Mouse (Mus musculus): Measurements from ENCODE around the gene Pdx1.

The Pdx1 gene

GRCm38 (mm10) chr5:147269926-147270672 lies at the start of gene Pdx1:
Gene Pdx1, plus strand, starts transcription at chr5:147269959.
- DNase-seq = no peak

DNA sequence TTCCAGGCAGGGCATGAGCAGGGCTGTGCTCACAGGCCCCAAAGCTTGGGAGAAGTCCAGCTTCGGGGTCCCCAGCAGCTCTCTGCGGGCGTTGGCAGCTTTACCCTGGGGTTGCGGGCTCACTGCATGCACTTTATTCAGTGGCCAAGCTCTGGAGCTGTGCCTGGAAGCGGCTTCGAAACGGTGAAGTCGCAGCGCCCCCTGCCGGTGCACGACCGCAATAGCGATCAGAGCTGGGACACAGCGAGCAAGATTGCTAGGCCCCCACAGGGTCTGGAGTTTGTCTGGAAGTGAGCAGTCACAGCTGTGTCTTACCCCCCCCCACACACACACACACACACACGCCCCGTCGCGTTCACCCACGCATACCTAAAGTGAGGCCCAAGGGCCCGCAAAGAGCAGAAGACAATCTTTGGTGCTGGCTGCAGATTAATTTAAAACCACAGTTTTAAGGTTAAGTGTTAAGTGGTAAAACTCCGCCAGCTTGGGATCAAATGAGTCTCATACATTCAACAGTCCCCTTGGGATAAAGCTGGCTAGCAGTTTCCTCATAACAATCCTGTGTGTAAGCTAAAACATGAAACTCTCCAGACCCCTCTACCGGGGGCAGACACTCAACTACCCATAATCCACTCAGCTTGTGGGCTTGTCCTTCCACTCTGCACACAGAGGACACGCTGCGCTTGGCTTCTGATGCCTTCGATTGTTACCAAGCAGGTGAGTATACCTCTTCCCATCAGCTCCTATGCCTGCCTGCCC lies 42.2 kb upstream of the Pdx1 start:
- peak; percentile 88 for DNase-seq

- DNase-seq = no peak
Measured at GRCm38 (mm10) chr5:147235406-147236309, 34.1 kb upstream of the Pdx1 start.

GRCm38 (mm10) chr5:147243908-147244307 lies 25.9 kb upstream of the Pdx1 start:
- DNase-seq = no peak

DNA sequence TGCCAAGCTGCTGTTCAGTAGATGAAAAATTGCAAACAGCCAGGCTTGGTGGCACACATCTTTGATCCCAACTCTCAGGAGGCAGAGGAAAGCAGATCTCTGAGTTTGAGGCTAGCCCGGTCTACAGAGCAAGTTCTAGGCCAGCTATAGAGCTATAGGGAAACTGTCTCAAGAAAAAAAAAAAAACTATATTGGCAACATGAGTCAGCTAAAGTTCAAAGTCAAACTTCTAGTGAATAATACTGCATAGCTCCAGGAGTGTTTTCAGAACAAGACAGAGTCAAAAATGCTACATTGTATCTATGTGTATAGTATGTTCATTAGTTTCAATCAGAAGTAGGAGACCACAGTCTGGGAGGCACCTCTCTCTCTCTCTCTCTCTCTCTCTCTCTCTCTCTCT lies 9.6 kb upstream of the Pdx1 start:
- DNase-seq = no peak

DNA sequence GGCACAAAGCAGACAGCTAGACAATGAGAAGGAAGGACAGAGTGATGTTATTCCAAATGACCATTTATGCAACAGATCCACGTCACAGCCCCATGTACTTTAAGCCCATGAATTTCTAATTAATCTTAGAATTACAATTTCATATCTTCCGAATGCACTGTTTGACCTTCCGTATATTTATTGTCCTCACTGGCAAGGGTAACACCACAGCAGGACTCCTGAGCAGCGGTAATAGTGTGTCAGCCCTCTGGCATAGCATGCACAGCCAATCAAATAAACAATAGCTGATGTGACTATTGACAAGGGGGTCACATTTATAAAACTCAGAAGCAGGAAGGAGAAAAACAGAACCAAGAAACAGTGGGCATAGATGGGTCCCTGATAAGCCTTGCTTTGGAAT lies 9.0 kb upstream of the Pdx1 start:
- DNase-seq = no peak

DNA sequence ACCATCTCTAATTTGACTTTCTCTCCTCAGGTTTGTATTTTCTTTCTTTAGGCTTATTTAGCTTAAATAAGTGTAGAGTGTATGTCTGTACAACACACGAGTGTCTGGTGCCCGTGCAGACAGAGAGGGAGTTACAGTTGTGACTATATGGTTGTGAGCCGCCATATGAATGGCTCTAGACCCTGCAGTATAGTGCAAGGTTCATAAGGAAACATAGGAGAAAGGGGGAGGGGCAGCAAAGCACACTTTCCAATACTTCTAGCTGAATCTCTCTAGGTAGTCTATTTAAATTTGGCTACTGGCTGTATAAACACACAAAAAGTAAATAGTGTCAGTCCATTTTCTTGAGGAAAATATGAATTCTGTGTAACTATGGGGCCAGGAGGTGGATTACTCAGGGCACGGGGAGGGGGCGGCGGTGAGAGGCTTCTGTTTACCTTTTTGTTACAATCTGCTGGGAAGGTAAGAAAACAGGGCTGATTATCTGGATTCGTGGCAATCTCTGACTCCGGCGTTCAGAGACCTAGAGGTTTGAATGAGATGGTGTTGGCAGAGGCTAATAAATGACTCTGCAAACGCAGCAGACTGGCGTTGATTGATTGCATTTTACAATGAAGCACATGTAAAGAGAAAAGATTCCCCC lies 7.7 kb upstream of the Pdx1 start:
- no peak for DNase-seq

- DNase-seq = no peak
Measured at GRCm38 (mm10) chr5:147263945-147264344, 5.8 kb upstream of the Pdx1 start.

DNA sequence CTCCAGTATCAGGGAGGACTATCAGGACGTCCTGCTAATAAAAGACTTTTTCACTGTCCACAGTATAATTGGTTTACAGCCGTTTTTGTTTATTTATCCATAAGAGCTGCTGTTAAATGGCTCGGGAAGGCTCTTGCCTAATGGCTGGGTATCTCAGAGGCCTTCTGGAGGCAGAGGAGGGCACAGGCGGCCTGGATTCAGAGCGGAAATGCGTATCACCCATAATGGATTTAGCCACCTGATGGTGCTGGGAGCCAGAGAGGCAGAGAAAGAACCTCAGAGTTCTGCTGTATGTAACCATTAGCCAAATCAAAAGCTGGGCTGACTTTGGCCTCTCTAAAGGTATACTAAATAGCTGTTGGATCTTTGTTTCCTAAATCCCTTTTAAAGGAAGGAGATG lies 2.3 kb upstream of the Pdx1 start:
- no peak for DNase-seq

- no peak for DNase-seq
Measured at GRCm38 (mm10) chr5:147268728-147269127, 1.0 kb upstream of the Pdx1 start.

DNA sequence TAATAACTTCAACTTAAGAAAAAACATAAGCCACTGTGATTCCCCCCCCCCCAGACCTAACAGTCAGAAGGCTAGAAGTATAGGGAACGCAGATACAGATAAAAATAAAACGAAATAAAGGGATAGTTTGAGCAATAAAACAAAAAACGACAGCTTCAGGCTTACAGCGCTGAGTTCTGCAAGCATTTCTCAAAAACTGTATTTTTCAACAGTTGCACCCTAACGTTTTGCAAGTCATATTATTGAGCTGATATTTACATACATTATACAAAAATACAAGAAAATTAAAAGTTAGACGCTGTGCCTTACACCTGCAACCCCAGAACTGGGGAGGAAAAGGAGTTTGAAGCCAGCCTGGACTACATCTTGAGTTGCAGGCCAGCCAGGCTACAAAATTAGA lies 388 bp upstream of the Pdx1 start:
- no peak for DNase-seq

DNA sequence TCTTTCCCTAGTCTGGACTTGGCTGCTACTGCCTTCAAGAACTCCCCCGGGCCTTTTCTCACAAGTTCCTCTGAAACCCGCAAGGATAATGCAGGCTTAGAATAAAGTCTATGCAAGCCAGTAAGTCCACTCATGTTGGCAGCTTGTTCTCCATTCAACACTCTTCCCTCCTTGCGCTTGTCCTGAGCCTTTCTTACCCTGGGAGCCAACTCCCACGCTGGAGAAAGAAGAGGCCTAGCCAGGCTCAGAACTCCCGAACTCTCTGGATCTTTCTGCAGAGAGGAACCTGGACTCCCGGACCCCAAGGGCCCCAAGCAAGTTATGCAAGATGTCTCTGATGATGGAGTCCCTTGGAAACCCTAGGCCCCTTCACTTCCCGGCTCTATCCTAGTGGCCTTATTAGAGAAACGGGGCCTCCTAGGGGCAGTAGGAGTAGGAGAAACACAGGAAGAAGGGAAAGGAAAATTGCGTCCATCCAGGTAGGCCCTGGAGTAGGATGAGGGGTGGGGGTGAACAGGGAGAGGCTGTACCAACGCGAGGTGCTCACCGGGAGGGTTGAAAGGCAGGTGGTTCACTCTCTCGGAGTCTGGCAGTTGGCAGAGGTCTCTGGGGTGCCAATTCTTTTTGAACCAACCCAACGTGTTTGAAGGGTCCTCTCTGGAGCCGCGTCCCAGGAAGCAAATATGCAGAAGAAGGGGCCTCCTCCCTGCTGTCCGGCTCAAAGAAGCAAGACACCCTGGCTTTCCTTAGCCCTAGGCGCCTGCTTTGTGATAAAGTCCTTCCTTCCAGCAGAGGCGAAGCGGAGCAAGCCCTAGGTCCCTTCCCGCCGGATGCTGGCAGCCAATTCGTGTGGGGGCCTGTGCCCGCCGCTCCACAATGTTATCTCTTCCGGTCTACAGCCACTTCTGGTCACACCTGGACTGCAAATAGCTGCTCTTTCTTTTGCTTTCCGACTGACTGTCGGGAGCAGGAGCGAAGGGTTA lies 1.2 kb downstream of the Pdx1 start:
- no peak for DNase-seq

- DNase-seq = no peak
Measured at GRCm38 (mm10) chr5:147272046-147272807, 2.5 kb downstream of the Pdx1 start.

DNA sequence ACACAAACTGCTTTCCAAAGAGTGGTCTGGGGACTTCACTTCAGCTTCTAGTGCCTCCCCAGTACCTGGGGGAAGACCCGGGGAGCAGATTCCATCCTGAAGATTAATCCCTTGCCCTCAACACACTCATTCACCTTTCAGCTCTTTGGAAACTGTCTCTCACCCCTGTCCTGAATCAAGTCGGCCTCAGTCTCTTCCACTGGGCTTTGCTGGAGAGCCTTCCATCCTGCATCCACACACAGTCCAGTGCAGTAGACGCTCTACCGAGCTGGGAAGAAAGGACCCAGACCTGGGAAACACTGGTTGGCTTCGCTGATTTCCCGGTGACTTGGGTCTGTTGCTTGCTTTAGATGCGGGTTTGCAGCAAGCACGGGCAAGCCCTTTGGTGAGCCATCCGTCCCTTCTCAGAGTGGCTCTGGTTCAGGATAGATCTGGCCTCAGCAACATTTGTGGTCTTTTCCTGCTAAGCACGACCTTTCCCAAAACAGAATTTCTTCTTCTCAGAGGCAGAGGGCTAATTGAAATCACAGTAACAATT lies 3.1 kb downstream of the Pdx1 start:
- no peak for DNase-seq

DNA sequence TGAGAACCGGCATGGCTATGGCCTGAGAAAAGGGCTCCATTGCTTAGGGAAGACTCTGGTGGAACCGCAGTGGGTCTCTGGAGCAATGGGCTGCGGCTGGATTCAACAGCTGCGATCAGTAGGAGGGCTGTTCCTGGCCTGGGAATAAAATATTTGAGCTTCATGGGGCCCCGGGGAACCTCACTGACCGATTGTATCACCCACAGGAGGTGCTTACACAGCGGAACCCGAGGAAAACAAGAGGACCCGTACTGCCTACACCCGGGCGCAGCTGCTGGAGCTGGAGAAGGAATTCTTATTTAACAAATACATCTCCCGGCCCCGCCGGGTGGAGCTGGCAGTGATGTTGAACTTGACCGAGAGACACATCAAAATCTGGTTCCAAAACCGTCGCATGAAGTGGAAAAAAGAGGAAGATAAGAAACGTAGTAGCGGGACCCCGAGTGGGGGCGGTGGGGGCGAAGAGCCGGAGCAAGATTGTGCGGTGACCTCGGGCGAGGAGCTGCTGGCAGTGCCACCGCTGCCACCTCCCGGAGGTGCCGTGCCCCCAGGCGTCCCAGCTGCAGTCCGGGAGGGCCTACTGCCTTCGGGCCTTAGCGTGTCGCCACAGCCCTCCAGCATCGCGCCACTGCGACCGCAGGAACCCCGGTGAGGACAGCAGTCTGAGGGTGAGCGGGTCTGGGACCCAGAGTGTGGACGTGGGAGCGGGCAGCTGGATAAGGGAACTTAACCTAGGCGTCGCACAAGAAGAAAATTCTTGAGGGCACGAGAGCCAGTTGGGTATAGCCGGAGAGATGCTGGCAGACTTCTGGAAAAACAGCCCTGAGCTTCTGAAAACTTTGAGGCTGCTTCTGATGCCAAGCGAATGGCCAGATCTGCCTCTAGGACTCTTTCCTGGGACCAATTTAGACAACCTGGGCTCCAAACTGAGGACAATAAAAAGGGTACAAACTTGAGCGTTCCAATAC lies 4.7 kb downstream of the Pdx1 start:
- DNase-seq = no peak

GRCm38 (mm10) chr5:147275761-147276160 lies 6.0 kb downstream of the Pdx1 start:
- no peak for DNase-seq

DNA sequence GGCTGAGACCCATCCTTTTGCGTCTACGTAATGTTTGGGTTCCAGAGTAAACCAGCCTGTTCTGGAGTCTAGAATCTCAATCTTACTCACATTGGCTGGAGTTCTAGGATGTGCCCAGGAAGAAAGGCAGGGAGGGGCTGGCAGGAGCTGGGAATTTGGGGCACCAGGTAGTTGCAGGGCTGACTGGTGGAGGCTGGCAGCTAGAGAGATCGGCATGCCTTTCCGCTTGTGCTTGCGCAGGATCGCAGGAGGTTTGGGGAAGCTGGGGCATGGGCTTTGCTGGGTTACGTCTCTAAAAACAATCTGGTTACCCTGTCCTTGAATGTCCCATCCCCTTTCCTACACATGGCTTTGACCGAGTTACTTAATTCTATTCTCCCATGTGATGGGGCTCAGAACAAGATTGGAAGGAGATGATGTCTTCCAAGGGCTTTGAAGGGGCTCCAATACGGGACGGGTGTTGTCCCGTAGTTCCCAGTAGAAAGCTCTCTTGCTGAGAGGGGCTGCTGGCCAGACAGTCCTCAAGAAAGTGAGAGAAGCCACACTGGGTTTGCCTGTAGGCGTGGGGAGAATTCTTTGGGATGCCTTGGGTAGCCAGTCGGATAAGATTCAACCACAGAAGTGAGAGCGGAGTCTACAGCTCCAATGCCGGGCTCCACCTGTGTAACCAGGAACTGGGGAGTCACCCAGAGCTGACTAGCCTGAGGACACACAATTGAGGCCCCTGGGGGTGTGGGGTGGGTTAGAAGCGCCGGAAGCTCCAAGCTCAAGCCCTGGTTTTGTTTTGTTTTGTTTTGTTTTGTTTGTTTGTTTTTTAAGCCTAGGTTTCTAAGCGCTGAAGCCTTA lies 7.2 kb downstream of the Pdx1 start:
- DNase-seq = no peak

- DNase-seq = no peak
Measured at GRCm38 (mm10) chr5:147277547-147277925, 7.8 kb downstream of the Pdx1 start.

Data from right cerebral cortex, postnatal 4 days (tissue).